Mouse (Mus musculus) inflammation-experienced regulatory T-cells, adult 16 weeks (primary cell): Measurements from ENCODE around the gene Tmem50a. TPM values are rescaled to one million over a fixed set of nuclear protein-coding genes. Genes with fewer than 3 reads are reported as not detected.

Experiments
- polyA plus RNA-seq: library from polyadenylated mRNA; unstranded; fragments of 100-300 nt; shearing (Covaris generic); gene quantifications from one replicate; pipeline ENCODE4 v1.2.1, GENCODE M21; 2017

Tmem50a gene
- 468 TPM for polyA plus RNA-seq

GRCm38 (mm10) chr4:134914864-134915209, at the start of gene Tmem50a:
Gene Tmem50a (minus strand): TSS chr4:134915024.

GRCm38 (mm10) chr4:134930684-134931481, 16.1 kb upstream of the Tmem50a start, which contains the start of gene Syf2:
Gene Syf2 (plus strand): TSS chr4:134930898.

GRCm38 (mm10) chr4:134923258-134924018, 8.6 kb upstream of the Tmem50a start, which contains the start of gene Rsrp1:
Gene Rsrp1 (plus strand): TSS chr4:134923592.

GRCm38 (mm10) chr4:134863937-134864729, 50.7 kb downstream of the Tmem50a start, which contains the start of gene Rhd:
Gene Rhd (plus strand): TSS chr4:134864536.

GRCm38 (mm10) chr4:134853259-134853636, 61.6 kb downstream of the Tmem50a start, which contains the start of gene Maco1:
Gene Maco1 (minus strand): TSS chr4:134853345.

Other genes starting within 250 kb of the Tmem50a start
- gene Man1c1, start 210.7 kb downstream of the Tmem50a start, polyA plus RNA-seq: 1.0 TPM
- 53.5 TPM for gene Ldlrap1, start 147.0 kb downstream of the Tmem50a start, polyA plus RNA-seq
- 6.6 TPM for gene Maco1, start 61.7 kb downstream of the Tmem50a start, polyA plus RNA-seq
- 0.65 TPM for gene Rhd, start 50.5 kb downstream of the Tmem50a start, polyA plus RNA-seq
- gene Rsrp1, start 8.6 kb upstream of the Tmem50a start, polyA plus RNA-seq: 295 TPM
- 235 TPM for gene Syf2, start 15.9 kb upstream of the Tmem50a start, polyA plus RNA-seq
- gene Runx3, start 205.6 kb upstream of the Tmem50a start, polyA plus RNA-seq: 10.0 TPM